Mouse (Mus musculus): Measurements from ENCODE around the gene St6galnac3.

- TF ChIP-seq CTCF (IDR thresholded peaks at IDR 0.05; ENCODE audit: low read depth, low read length) (no peak), POLR2A (IDR thresholded peaks at IDR 0.05; ENCODE audit: borderline replicate concordance, low read depth, low read length) (no peak)
These were observed 177.9 kb downstream of the St6galnac3 start for GRCm38 (mm10) chr3:153546936-153547683.
